Mouse (Mus musculus) liver, embryonic 14.5 days (tissue): Measurements from ENCODE around the gene Ankrd35.

ENCODE experiments used
- CTCF ChIP-seq: IDR thresholded peaks from 2 replicates; pipeline ENCODE4 v1.5.1; 2016; ENCODE audit warnings: antibody characterized with exemption, low read depth, control low read depth
- EP300 ChIP-seq: IDR thresholded peaks from 2 replicates; pipeline ENCODE4 v1.6.1; 2016; ENCODE audit warnings: antibody characterized with exemption, low read depth

DNA sequence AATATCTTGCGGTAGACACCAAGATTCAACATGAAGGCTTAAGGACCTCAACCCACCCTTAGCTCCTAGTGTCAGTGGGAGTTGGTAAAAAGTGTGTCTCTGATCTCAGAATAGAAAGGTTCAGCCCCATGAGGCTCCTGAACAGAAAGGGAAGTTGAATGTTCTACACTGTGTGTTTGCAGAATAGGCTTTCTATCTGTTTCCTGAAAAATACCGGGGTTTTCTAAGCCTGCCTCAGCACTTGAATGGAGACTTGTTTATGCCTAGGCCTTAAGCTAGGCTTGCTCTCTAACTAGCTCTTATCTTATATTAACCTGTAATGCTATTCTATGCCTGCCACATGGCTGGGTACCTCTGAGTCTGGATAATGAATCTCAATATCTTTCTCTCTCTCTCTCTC, 9.0 kb upstream of the Ankrd35 start:
- no peak for TF ChIP-seq EP300
- TF ChIP-seq CTCF = no peak
